Mouse (Mus musculus): ENCODE data around the gene Ivd. TPM values are rescaled to one million over a fixed set of nuclear protein-coding genes. Genes with fewer than 3 reads are reported as not detected.

Gene Ivd
- polyA plus RNA-seq, 1 experiment from 2014 or later = 51.6 TPM

- H3K36me3 ChIP-seq (ENCODE audit: control insufficient read depth, insufficient read depth, low read length) = no peaks in the 10 kb centered on the region
- no peaks in the 10 kb centered on the region for H3K9me3 ChIP-seq (ENCODE audit: control insufficient read depth, low read length)
- no peak overlapping the region for H3K4me3 ChIP-seq (ENCODE audit: low read depth, low read length)
- H3K4me1 ChIP-seq (replicated peaks; ENCODE audit: control insufficient read depth, insufficient read depth, low read length) = peaks cover 9% of the 10 kb centered on the region; the same call in 1 of the 2 replicates
- H3K9ac ChIP-seq (ENCODE audit: low read length) = no peak overlapping the region
- no peak overlapping the region for H3K4me2 ChIP-seq (ENCODE audit: low read length)
- peaks cover 16% of the 10 kb centered on the region; the same call in 1 of the 2 replicates for H3K27me3 ChIP-seq (replicated peaks; ENCODE audit: control insufficient read depth, insufficient read depth, low read length)
- ATAC-seq (replicated peaks; ENCODE audit: low FRiP score, low TSS enrichment, low read depth) (no peak), DNase-seq (ENCODE audit: low spot score) (no peak)
- WGBS = 91% methylated on average over 3 of the region's 3 CpGs
- no peak overlapping the region for H3K27ac ChIP-seq (ENCODE audit: low read depth)
Measured at GRCm38 (mm10) chr2:118907781-118908180, 46.0 kb downstream of the Ivd start.

GRCm38 (mm10) chr2:118909151-118909550 lies 47.4 kb downstream of the Ivd start:
- Histone ChIP-seq H3K4me3 (ENCODE audit: low read depth, low read length) (no peak overlapping the region), H3K36me3 (ENCODE audit: control insufficient read depth, insufficient read depth, low read length) (no peaks in the 10 kb centered on the region), H3K4me1 (replicated peaks; ENCODE audit: control insufficient read depth, insufficient read depth, low read length) (peaks cover 10% of the 10 kb centered on the region), H3K9me3 (ENCODE audit: control insufficient read depth, low read length) (no peaks in the 10 kb centered on the region), H3K27me3 (replicated peaks; ENCODE audit: control insufficient read depth, insufficient read depth, low read length) (0 out of 2 replicates have a peak, but pooled peaks cover 5% of the 10 kb centered on the region), H3K27ac (ENCODE audit: low read depth) (no peak overlapping the region), H3K4me2 (ENCODE audit: low read length) (no peak overlapping the region), H3K9ac (ENCODE audit: low read length) (no peak overlapping the region)
- 52% methylated on average over 1 of the region's 1 CpGs for WGBS
- no peak for DNase-seq (ENCODE audit: low spot score)
- no peak for ATAC-seq (replicated peaks; ENCODE audit: low FRiP score, low TSS enrichment, low read depth)

DNA sequence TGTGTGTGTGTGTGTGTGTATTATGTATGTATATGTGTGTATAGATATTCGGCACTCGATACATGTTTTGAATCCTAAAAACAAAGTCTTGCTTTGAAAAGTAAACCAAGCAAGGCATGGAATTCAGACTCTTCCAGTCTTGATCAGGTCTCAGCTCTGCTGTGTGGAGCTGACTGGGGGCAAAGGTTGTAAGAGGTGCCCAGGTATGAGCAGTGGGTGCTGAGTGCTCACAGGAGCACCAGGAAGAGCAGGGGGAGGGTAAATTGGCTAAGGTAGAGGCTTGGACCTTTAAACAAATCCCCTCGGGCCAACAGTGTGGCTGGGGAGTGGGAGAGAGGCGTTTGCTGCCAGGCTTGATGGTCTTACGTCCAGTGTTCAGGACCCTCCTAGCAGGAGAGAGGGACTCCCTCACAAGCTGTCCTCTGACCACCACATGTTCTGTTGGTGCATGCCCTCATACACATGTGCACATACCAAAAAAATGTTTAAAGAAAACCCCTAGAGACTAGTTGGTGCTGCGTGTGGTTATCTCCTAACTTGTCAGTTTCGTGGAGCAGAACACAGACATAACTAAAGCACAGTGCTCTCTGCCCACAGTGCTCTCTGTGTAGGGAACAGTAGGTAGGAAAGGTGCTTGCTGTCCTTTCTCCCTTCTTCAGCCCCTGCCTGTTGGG lies 49.0 kb downstream of the Ivd start:
- no peak for ATAC-seq (replicated peaks; ENCODE audit: low FRiP score, low TSS enrichment, low read depth)
- 74% methylated on average over 7 of the region's 7 CpGs for WGBS
- H3K27ac ChIP-seq (ENCODE audit: low read depth) = no peak overlapping the region
- H3K4me3 ChIP-seq (ENCODE audit: low read depth, low read length) = no peak overlapping the region
- H3K4me1 ChIP-seq (replicated peaks; ENCODE audit: control insufficient read depth, insufficient read depth, low read length) = peaks cover 13% of the 10 kb centered on the region
- H3K9ac ChIP-seq (ENCODE audit: low read length) = no peak overlapping the region
- H3K9me3 ChIP-seq (ENCODE audit: control insufficient read depth, low read length) = no peaks in the 10 kb centered on the region
- H3K27me3 ChIP-seq (replicated peaks; ENCODE audit: control insufficient read depth, insufficient read depth, low read length) = no peaks in the 10 kb centered on the region
- DNase-seq (ENCODE audit: low spot score) = no peak
- no peak overlapping the region for H3K4me2 ChIP-seq (ENCODE audit: low read length)
- H3K36me3 ChIP-seq (ENCODE audit: control insufficient read depth, insufficient read depth, low read length) = no peaks in the 10 kb centered on the region

DNA sequence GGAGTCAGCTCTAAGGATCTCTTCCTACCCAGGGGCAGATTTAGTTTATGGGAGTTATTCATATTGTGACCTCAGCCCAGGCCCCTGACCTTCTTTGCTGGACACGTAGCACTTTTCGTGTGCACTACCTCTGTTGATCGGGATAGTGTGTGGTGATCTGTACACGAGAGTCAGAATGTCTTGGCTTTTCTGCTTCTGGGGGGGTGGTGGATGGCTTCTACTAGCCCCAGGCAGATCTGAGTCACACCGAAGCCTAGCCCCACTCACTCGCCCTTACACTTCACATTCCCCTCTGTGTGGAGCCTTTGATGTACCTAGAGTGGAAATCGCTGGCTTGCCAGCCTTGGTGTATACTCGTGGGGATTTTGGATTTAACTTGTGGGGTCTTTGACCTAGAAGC lies 51.0 kb downstream of the Ivd start:
- Histone ChIP-seq H3K27me3 (replicated peaks; ENCODE audit: control insufficient read depth, insufficient read depth, low read length) (no peaks in the 10 kb centered on the region), H3K4me1 (replicated peaks; ENCODE audit: control insufficient read depth, insufficient read depth, low read length) (peaks cover 13% of the 10 kb centered on the region), H3K27ac (ENCODE audit: low read depth) (no peak overlapping the region), H3K9ac (ENCODE audit: low read length) (no peak overlapping the region), H3K4me2 (ENCODE audit: low read length) (no peak overlapping the region), H3K9me3 (ENCODE audit: control insufficient read depth, low read length) (no peaks in the 10 kb centered on the region), H3K4me3 (ENCODE audit: low read depth, low read length) (no peak overlapping the region), H3K36me3 (ENCODE audit: control insufficient read depth, insufficient read depth, low read length) (no peaks in the 10 kb centered on the region; the same call in 1 of the 2 replicates)
- DNase-seq (ENCODE audit: low spot score) = no peak
- WGBS = 78% methylated on average over 8 of the region's 8 CpGs
- ATAC-seq (replicated peaks; ENCODE audit: low FRiP score, low TSS enrichment, low read depth) = no peak

GRCm38 (mm10) chr2:118913551-118914276 lies 52.0 kb downstream of the Ivd start:
- ATAC-seq (replicated peaks; ENCODE audit: low FRiP score, low TSS enrichment, low read depth) (no peak), DNase-seq (ENCODE audit: low spot score) (no peak)
- Histone ChIP-seq H3K9ac (ENCODE audit: low read length) (no peak overlapping the region), H3K4me2 (ENCODE audit: low read length) (no peak overlapping the region), H3K4me3 (ENCODE audit: low read depth, low read length) (no peak overlapping the region), H3K4me1 (replicated peaks; ENCODE audit: control insufficient read depth, insufficient read depth, low read length) (peaks cover 13% of the 10 kb centered on the region), H3K27me3 (replicated peaks; ENCODE audit: control insufficient read depth, insufficient read depth, low read length) (no peaks in the 10 kb centered on the region), H3K36me3 (ENCODE audit: control insufficient read depth, insufficient read depth, low read length) (no peaks in the 10 kb centered on the region; the same call in 1 of the 2 replicates), H3K27ac (ENCODE audit: low read depth) (no peak overlapping the region), H3K9me3 (ENCODE audit: control insufficient read depth, low read length) (no peaks in the 10 kb centered on the region)
- WGBS = 49% methylated on average over 11 of the region's 11 CpGs

DNA sequence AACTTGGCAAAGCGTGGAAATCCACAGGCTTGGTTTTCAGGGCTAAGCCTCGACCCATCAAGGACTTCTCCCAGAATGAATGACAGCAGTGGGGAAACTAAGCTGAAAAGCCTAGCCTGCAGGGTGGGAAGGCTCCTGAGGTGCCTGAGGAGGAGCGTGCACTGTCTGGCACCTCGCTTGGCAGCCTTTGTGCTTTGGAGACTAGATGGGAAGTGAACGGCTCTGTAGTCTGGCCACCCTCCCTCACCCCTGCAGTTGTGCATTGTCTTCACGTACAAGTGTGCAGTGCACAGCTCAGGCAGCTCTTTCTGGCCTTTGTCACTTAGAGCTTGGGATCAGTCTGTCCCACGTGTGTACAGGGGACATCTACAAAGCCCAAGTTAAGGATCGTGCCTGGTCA lies 52.9 kb downstream of the Ivd start:
- Histone ChIP-seq H3K9ac (ENCODE audit: low read length) (no peak overlapping the region), H3K4me1 (replicated peaks; ENCODE audit: control insufficient read depth, insufficient read depth, low read length) (peaks cover 13% of the 10 kb centered on the region), H3K27ac (ENCODE audit: low read depth) (no peak overlapping the region), H3K36me3 (ENCODE audit: control insufficient read depth, insufficient read depth, low read length) (peaks cover under 1% of the 10 kb centered on the region; the same call in 1 of the 2 replicates), H3K4me3 (ENCODE audit: low read depth, low read length) (no peak overlapping the region), H3K4me2 (ENCODE audit: low read length) (no peak overlapping the region), H3K27me3 (replicated peaks; ENCODE audit: control insufficient read depth, insufficient read depth, low read length) (no peaks in the 10 kb centered on the region), H3K9me3 (ENCODE audit: control insufficient read depth, low read length) (no peaks in the 10 kb centered on the region)
- no peak for ATAC-seq (replicated peaks; ENCODE audit: low FRiP score, low TSS enrichment, low read depth)
- 69% methylated on average over 8 of the region's 8 CpGs for WGBS
- DNase-seq (ENCODE audit: low spot score) = no peak

DNA sequence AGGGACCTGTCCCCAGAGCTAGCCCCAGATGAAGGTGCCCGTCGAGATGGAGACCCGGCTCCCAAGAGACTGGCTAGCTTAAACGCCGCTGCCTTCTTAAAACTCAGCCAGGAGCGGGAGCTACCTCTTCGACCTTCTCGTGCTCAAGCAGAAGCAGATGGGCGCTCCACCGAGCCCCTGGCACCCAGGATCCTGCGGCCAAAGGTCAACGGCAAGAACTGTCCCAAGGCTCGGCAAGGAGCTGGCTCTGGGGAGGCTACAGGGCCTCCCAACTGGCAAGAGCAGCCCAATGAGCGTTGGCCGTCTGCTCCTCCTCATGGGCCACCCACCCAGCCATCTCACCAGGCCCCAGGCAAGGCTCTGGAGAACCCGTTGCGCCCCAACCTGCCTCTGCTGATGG lies 54.7 kb downstream of the Ivd start:
- H3K9ac ChIP-seq (ENCODE audit: low read length) = no peak overlapping the region
- DNase-seq (ENCODE audit: low spot score) = no peak
- peaks cover 11% of the 10 kb centered on the region for H3K36me3 ChIP-seq (ENCODE audit: control insufficient read depth, insufficient read depth, low read length)
- H3K4me1 ChIP-seq (replicated peaks; ENCODE audit: control insufficient read depth, insufficient read depth, low read length) = peaks cover 13% of the 10 kb centered on the region
- WGBS = 91% methylated on average over 17 of the region's 17 CpGs
- no peak overlapping the region for H3K4me3 ChIP-seq (ENCODE audit: low read depth, low read length)
- no peaks in the 10 kb centered on the region for H3K27me3 ChIP-seq (replicated peaks; ENCODE audit: control insufficient read depth, insufficient read depth, low read length)
- no peak for ATAC-seq (replicated peaks; ENCODE audit: low FRiP score, low TSS enrichment, low read depth)
- no peak overlapping the region for H3K4me2 ChIP-seq (ENCODE audit: low read length)
- H3K27ac ChIP-seq (ENCODE audit: low read depth) = no peak overlapping the region
- no peaks in the 10 kb centered on the region for H3K9me3 ChIP-seq (ENCODE audit: control insufficient read depth, low read length)

DNA sequence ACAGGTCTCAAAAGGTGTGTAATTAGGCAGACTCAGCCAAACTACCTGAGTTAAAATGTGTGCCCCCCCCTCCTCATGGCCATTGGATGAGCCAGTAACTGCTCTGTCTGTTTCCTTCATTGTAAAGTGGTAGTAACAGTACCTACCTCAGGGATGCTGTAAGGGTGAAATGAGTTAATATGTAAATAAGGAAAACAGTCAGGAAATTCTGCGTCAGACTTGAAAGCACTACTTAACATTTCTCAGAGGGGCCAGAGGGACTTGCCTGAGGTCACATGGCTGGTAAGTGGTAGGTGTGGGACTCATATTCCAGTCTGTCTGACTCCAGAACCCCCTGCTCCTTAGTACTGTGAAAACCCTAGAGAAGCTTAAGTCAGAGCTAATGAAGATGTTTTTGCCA lies 56.8 kb downstream of the Ivd start:
- Histone ChIP-seq H3K4me2 (ENCODE audit: low read length) (no peak overlapping the region), H3K9me3 (ENCODE audit: control insufficient read depth, low read length) (no peaks in the 10 kb centered on the region), H3K4me1 (replicated peaks; ENCODE audit: control insufficient read depth, insufficient read depth, low read length) (peaks cover 9% of the 10 kb centered on the region), H3K27me3 (replicated peaks; ENCODE audit: control insufficient read depth, insufficient read depth, low read length) (no peaks in the 10 kb centered on the region), H3K27ac (ENCODE audit: low read depth) (no peak overlapping the region), H3K9ac (ENCODE audit: low read length) (no peak overlapping the region), H3K36me3 (ENCODE audit: control insufficient read depth, insufficient read depth, low read length) (peaks cover 29% of the 10 kb centered on the region), H3K4me3 (ENCODE audit: low read depth, low read length) (no peak overlapping the region)
- 61% methylated on average over 1 of the region's 1 CpGs for WGBS
- ATAC-seq (replicated peaks; ENCODE audit: low FRiP score, low TSS enrichment, low read depth) = no peak
- DNase-seq (ENCODE audit: low spot score) = no peak

GRCm38 (mm10) chr2:118920428-118920827 lies 58.7 kb downstream of the Ivd start:
- H3K27me3 ChIP-seq (replicated peaks; ENCODE audit: control insufficient read depth, insufficient read depth, low read length) = no peaks in the 10 kb centered on the region
- H3K36me3 ChIP-seq (ENCODE audit: control insufficient read depth, insufficient read depth, low read length) = peaks cover 32% of the 10 kb centered on the region
- no peak for ATAC-seq (replicated peaks; ENCODE audit: low FRiP score, low TSS enrichment, low read depth)
- 80% methylated on average over 3 of the region's 3 CpGs for WGBS
- H3K4me2 ChIP-seq (ENCODE audit: low read length) = no peak overlapping the region
- H3K9ac ChIP-seq (ENCODE audit: low read length) = no peak overlapping the region
- H3K9me3 ChIP-seq (ENCODE audit: control insufficient read depth, low read length) = no peaks in the 10 kb centered on the region
- H3K4me1 ChIP-seq (replicated peaks; ENCODE audit: control insufficient read depth, insufficient read depth, low read length) = no peaks in the 10 kb centered on the region
- no peak overlapping the region for H3K4me3 ChIP-seq (ENCODE audit: low read depth, low read length)
- H3K27ac ChIP-seq (ENCODE audit: low read depth) = no peak overlapping the region
- no peak for DNase-seq (ENCODE audit: low spot score)

All from intestine, embryonic 14.5 days (tissue).